Mouse (Mus musculus): Measurements from ENCODE around the gene Fto. TPM values are rescaled to one million over a fixed set of nuclear protein-coding genes. Genes with fewer than 3 reads are reported as not detected.

The Fto gene
- total and polyA plus RNA-seq, 3 experiments, result 8.4 to 43.2 (median 15.7) TPM

- no peaks in the 10 kb centered on the region for H3K4me1 ChIP-seq (ENCODE audit: control insufficient read depth in 1 of 2, insufficient read depth in 2 of 2)
- H3K9ac ChIP-seq (ENCODE audit: insufficient read depth, low read depth), result no peak overlapping the region
- in situ Hi-C loops (cut with MboI; ENCODE audit: low pct_ligation_motif_present, low pct_unique_long_range_greater_than_20kb, low sequenced_read_pairs), result no loop called here
- H3K79me2 ChIP-seq (replicated peaks; ENCODE audit: control insufficient read depth, extremely low read depth, insufficient read depth, poor library complexity, severe bottlenecking), result no peaks in the 10 kb centered on the region
- no peak for DNase-seq (ENCODE audit: extremely low read depth)
- dilution Hi-C loops (cut with MboI; ENCODE audit: extremely low pct_ligation_motif_present, extremely low pct_unique_long_range_greater_than_20kb, low sequenced_read_pairs), result no loop called here
- H3K27me3 ChIP-seq (replicated peaks), result no peaks in the 10 kb centered on the region
- H3K36me3 ChIP-seq (replicated peaks in 1 of 2; ENCODE audit: control insufficient read depth in 1 of 2, insufficient read depth in 1 of 2, low read length in 1 of 2), result peaks cover 5 to 46% of the 10 kb centered on the region in 2 experiments
- no peak for TF ChIP-seq JUND (conservative IDR thresholded peaks at IDR 0.05; ENCODE audit: low read depth, low read length)
- no peak for TF ChIP-seq ZC3H11A (IDR thresholded peaks at IDR 0.05; ENCODE audit: low read depth, low read length)
- no peak for TF ChIP-seq RCOR1 (conservative IDR thresholded peaks at IDR 0.05; ENCODE audit: low read depth, low read length)
- no peak for TF ChIP-seq NRF1 (IDR thresholded peaks at IDR 0.05; ENCODE audit: low read depth, low read length)
- no peak for TF ChIP-seq PAX5 (IDR thresholded peaks at IDR 0.05; ENCODE audit: low read length)
- no peak for TF ChIP-seq ETS1 (conservative IDR thresholded peaks at IDR 0.05; ENCODE audit: low read depth, low read length)
- no peak for TF ChIP-seq MAX (IDR thresholded peaks at IDR 0.05; ENCODE audit: low read length)
- TF ChIP-seq CHD1 (IDR thresholded peaks at IDR 0.05; ENCODE audit: low read depth, low read length), result no peak
- no peak for TF ChIP-seq BHLHE40 (IDR thresholded peaks at IDR 0.05; ENCODE audit: low read depth, low read length)
- TF ChIP-seq TBP (conservative IDR thresholded peaks at IDR 0.05; ENCODE audit: low read depth, low read length), result no peak
- no peak for TF ChIP-seq ZMIZ1 (IDR thresholded peaks at IDR 0.05; ENCODE audit: low read depth, low read length)
- no peak for TF ChIP-seq NELFE (IDR thresholded peaks at IDR 0.05; ENCODE audit: low read depth, low read length)
- TF ChIP-seq MAFK (IDR thresholded peaks at IDR 0.05; ENCODE audit: insufficient replicate concordance, low read length), result no peak
- no peak for TF ChIP-seq CTCF (conservative IDR thresholded peaks at IDR 0.05 in 1 of 2, IDR thresholded peaks at IDR 0.05 in 1 of 2; ENCODE audit: low read depth in 2 of 2, low read length in 2 of 2)
- TF ChIP-seq E2F4 (IDR thresholded peaks at IDR 0.05; ENCODE audit: insufficient replicate concordance, low read depth, low read length), result no peak
- TF ChIP-seq EP300 (IDR thresholded peaks at IDR 0.05; ENCODE audit: low read length), result no peak
- no peak for TF ChIP-seq POLR2A (IDR thresholded peaks at IDR 0.05; ENCODE audit: low read depth, low read length)
- peaks cover 21% of the 10 kb centered on the region for H3K9me3 ChIP-seq (replicated peaks; ENCODE audit: low read length)
- H3K4me2 ChIP-seq (ENCODE audit: insufficient read depth, low read depth, poor library complexity, severe bottlenecking), result no peak overlapping the region
- no peak overlapping the region for H3K27ac ChIP-seq (ENCODE audit: insufficient read depth, low read depth)
- H3K4me3 ChIP-seq (replicated peaks in 1 of 3; ENCODE audit: low read depth in 2 of 3, low read length in 2 of 3, poor library complexity in 1 of 3), result no peak overlapping the region
Measured at GRCm38 (mm10) chr8:91603751-91604150, 290.4 kb downstream of the Fto start.

- dilution Hi-C loops (cut with MboI; ENCODE audit: extremely low pct_ligation_motif_present, extremely low pct_unique_long_range_greater_than_20kb, low sequenced_read_pairs), result no loop called here
- DNase-seq (ENCODE audit: extremely low read depth), result no peak
- no peak overlapping the region for H3K27ac ChIP-seq (ENCODE audit: insufficient read depth, low read depth)
Measured at GRCm38 (mm10) chr8:91605901-91606300, 292.6 kb downstream of the Fto start.

More at GRCm38 (mm10) chr8:91605901-91606300, 292.6 kb downstream of the Fto start:
- Histone ChIP-seq H3K36me3 (replicated peaks in 1 of 2; ENCODE audit: control insufficient read depth in 1 of 2, insufficient read depth in 1 of 2, low read length in 1 of 2) (peaks cover 0 to 28% of the 10 kb centered on the region in 2 experiments), H3K4me3 (replicated peaks in 1 of 3; ENCODE audit: low read depth in 2 of 3, low read length in 2 of 3, poor library complexity in 1 of 3) (no peak overlapping the region), H3K79me2 (replicated peaks; ENCODE audit: control insufficient read depth, extremely low read depth, insufficient read depth, poor library complexity, severe bottlenecking) (no peaks in the 10 kb centered on the region), H3K4me2 (ENCODE audit: insufficient read depth, low read depth, poor library complexity, severe bottlenecking) (no peak overlapping the region), H3K27me3 (replicated peaks) (no peaks in the 10 kb centered on the region), H3K9me3 (replicated peaks; ENCODE audit: low read length) (peaks cover 16% of the 10 kb centered on the region), H3K9ac (ENCODE audit: insufficient read depth, low read depth) (no peak overlapping the region), H3K4me1 (ENCODE audit: control insufficient read depth in 1 of 2, insufficient read depth in 2 of 2) (no peaks in the 10 kb centered on the region)
- TF ChIP-seq CHD1 (IDR thresholded peaks at IDR 0.05; ENCODE audit: low read depth, low read length), result no peak
- no peak for TF ChIP-seq TCF12 (IDR thresholded peaks at IDR 0.05; ENCODE audit: low read depth, low read length)
- no peak for TF ChIP-seq JUN (IDR thresholded peaks at IDR 0.05; ENCODE audit: insufficient read depth, low read depth, low read length)
- TF ChIP-seq MAFK (IDR thresholded peaks at IDR 0.05; ENCODE audit: insufficient replicate concordance, low read length), result no peak
- in situ Hi-C loops (cut with MboI; ENCODE audit: low pct_ligation_motif_present, low pct_unique_long_range_greater_than_20kb, low sequenced_read_pairs), result no loop called here

Data from CH12.LX (cell line).